Mouse (Mus musculus): ENCODE measurements around the gene Hypm. TPM values are rescaled to one million over a fixed set of nuclear protein-coding genes. Genes with fewer than 3 reads are reported as not detected.

The Hypm gene
- not detected in 2 replicates for polyA plus RNA-seq (2014; fragmentation: Nextera tagmentation; extraction: Ambion mirVana)

- H3K27ac ChIP-seq, result no peak within 1 kb of the TSS
- DNase-seq (ENCODE audit: low spot score), result no peak
- no peak within 1 kb of the TSS for H3K4me3 ChIP-seq (replicated peaks; ENCODE audit: low read length)
- no peak for ATAC-seq (ENCODE audit: low FRiP score)
- no peaks in the 10 kb centered on the region for H3K27me3 ChIP-seq (ENCODE audit: control insufficient read depth, insufficient read depth, low read length)
- H3K4me1 ChIP-seq (replicated peaks; ENCODE audit: control insufficient read depth, insufficient read depth, low read length), result no peaks in the 10 kb centered on the region
- H3K36me3 ChIP-seq (replicated peaks; ENCODE audit: control insufficient read depth, insufficient read depth), result no peaks in the 10 kb centered on the region
- H3K9ac ChIP-seq, result no peak within 1 kb of the TSS
- no peak within 1 kb of the TSS for H3K4me2 ChIP-seq (replicated peaks)
- no peaks in the 10 kb centered on the region for H3K9me3 ChIP-seq (ENCODE audit: control insufficient read depth, low read length)
- WGBS, result 84% methylated on average over 3 of the region's 3 CpGs
Measured at GRCm38 (mm10) chrX:9846628-9847027, at the start of gene Hypm. Gene Hypm (plus strand): TSS chrX:9846928.

GRCm38 (mm10) chrX:9810101-9810500, 36.6 kb upstream of the Hypm start:
- no peaks in the 10 kb centered on the region for H3K36me3 ChIP-seq (replicated peaks; ENCODE audit: control insufficient read depth, insufficient read depth)
- ATAC-seq (ENCODE audit: low FRiP score), result no peak
- H3K4me2 ChIP-seq (replicated peaks), result no peak overlapping the region
- no peak overlapping the region for H3K4me3 ChIP-seq (replicated peaks; ENCODE audit: low read length)
- no peaks in the 10 kb centered on the region for H3K9me3 ChIP-seq (ENCODE audit: control insufficient read depth, low read length)
- H3K4me1 ChIP-seq (replicated peaks; ENCODE audit: control insufficient read depth, insufficient read depth, low read length), result no peaks in the 10 kb centered on the region
- H3K9ac ChIP-seq, result no peak overlapping the region
- 94% methylated on average over 1 of the region's 1 CpGs for WGBS
- H3K27me3 ChIP-seq (ENCODE audit: control insufficient read depth, insufficient read depth, low read length), result no peaks in the 10 kb centered on the region
- no peak overlapping the region for H3K27ac ChIP-seq
- no peak for DNase-seq (ENCODE audit: low spot score)

GRCm38 (mm10) chrX:9812469-9812868, 34.3 kb upstream of the Hypm start:
- no peak overlapping the region for H3K9ac ChIP-seq
- H3K36me3 ChIP-seq (replicated peaks; ENCODE audit: control insufficient read depth, insufficient read depth), result no peaks in the 10 kb centered on the region
- no peaks in the 10 kb centered on the region for H3K27me3 ChIP-seq (ENCODE audit: control insufficient read depth, insufficient read depth, low read length)
- no peak for DNase-seq (ENCODE audit: low spot score)
- no peak overlapping the region for H3K4me3 ChIP-seq (replicated peaks; ENCODE audit: low read length)
- H3K27ac ChIP-seq, result no peak overlapping the region
- H3K4me2 ChIP-seq (replicated peaks), result no peak overlapping the region
- H3K9me3 ChIP-seq (ENCODE audit: control insufficient read depth, low read length), result no peaks in the 10 kb centered on the region
- no peak for ATAC-seq (ENCODE audit: low FRiP score)
- H3K4me1 ChIP-seq (replicated peaks; ENCODE audit: control insufficient read depth, insufficient read depth, low read length), result no peaks in the 10 kb centered on the region

- 60% methylated on average over 2 of the region's 2 CpGs for WGBS
- Histone ChIP-seq H3K27ac (no peak overlapping the region), H3K9ac (no peak overlapping the region), H3K36me3 (replicated peaks; ENCODE audit: control insufficient read depth, insufficient read depth) (no peaks in the 10 kb centered on the region), H3K9me3 (ENCODE audit: control insufficient read depth, low read length) (no peaks in the 10 kb centered on the region), H3K4me2 (replicated peaks) (no peak overlapping the region), H3K4me3 (replicated peaks; ENCODE audit: low read length) (no peak overlapping the region), H3K4me1 (replicated peaks; ENCODE audit: control insufficient read depth, insufficient read depth, low read length) (no peaks in the 10 kb centered on the region), H3K27me3 (ENCODE audit: control insufficient read depth, insufficient read depth, low read length) (no peaks in the 10 kb centered on the region)
- no peak for ATAC-seq (ENCODE audit: low FRiP score)
- no peak for DNase-seq (ENCODE audit: low spot score)
Measured at GRCm38 (mm10) chrX:9834779-9835178, 11.9 kb upstream of the Hypm start.

- ATAC-seq (ENCODE audit: low FRiP score) (no peak), DNase-seq (ENCODE audit: low spot score) (no peak)
- Histone ChIP-seq H3K4me2 (replicated peaks) (no peak within 1 kb of the TSS), H3K4me3 (replicated peaks; ENCODE audit: low read length) (no peak within 1 kb of the TSS), H3K27ac (no peak within 1 kb of the TSS), H3K36me3 (replicated peaks; ENCODE audit: control insufficient read depth, insufficient read depth) (no peaks in the 10 kb centered on the region), H3K9ac (no peak within 1 kb of the TSS), H3K9me3 (ENCODE audit: control insufficient read depth, low read length) (no peaks in the 10 kb centered on the region), H3K27me3 (ENCODE audit: control insufficient read depth, insufficient read depth, low read length) (no peaks in the 10 kb centered on the region), H3K4me1 (replicated peaks; ENCODE audit: control insufficient read depth, insufficient read depth, low read length) (no peaks in the 10 kb centered on the region)
- WGBS, result 29% methylated on average over 1 of the region's 1 CpGs
Measured at GRCm38 (mm10) chrX:9849403-9849802, 2.7 kb downstream of the Hypm start, which contains the start of gene H2al3. Gene H2al3 (plus strand): TSS chrX:9849703.

- Histone ChIP-seq H3K9ac (no peak overlapping the region), H3K36me3 (replicated peaks; ENCODE audit: control insufficient read depth, insufficient read depth) (no peaks in the 10 kb centered on the region), H3K4me2 (replicated peaks) (no peak overlapping the region), H3K27me3 (ENCODE audit: control insufficient read depth, insufficient read depth, low read length) (no peaks in the 10 kb centered on the region), H3K27ac (no peak overlapping the region), H3K4me3 (replicated peaks; ENCODE audit: low read length) (no peak overlapping the region), H3K4me1 (replicated peaks; ENCODE audit: control insufficient read depth, insufficient read depth, low read length) (no peaks in the 10 kb centered on the region), H3K9me3 (ENCODE audit: control insufficient read depth, low read length) (no peaks in the 10 kb centered on the region)
- no peak for ATAC-seq (ENCODE audit: low FRiP score)
- DNase-seq (ENCODE audit: low spot score), result no peak
- 88% methylated on average over 2 of the region's 2 CpGs for WGBS
Measured at GRCm38 (mm10) chrX:9861859-9862258, 15.1 kb downstream of the Hypm start.

GRCm38 (mm10) chrX:9875519-9875918, 28.8 kb downstream of the Hypm start:
- 85% methylated on average over 2 of the region's 2 CpGs for WGBS
- Histone ChIP-seq H3K27me3 (ENCODE audit: control insufficient read depth, insufficient read depth, low read length) (no peaks in the 10 kb centered on the region), H3K27ac (no peak overlapping the region), H3K4me3 (replicated peaks; ENCODE audit: low read length) (no peak overlapping the region), H3K4me1 (replicated peaks; ENCODE audit: control insufficient read depth, insufficient read depth, low read length) (no peaks in the 10 kb centered on the region), H3K9me3 (ENCODE audit: control insufficient read depth, low read length) (no peaks in the 10 kb centered on the region), H3K4me2 (replicated peaks) (no peak overlapping the region), H3K36me3 (replicated peaks; ENCODE audit: control insufficient read depth, insufficient read depth) (no peaks in the 10 kb centered on the region), H3K9ac (no peak overlapping the region)
- ATAC-seq (ENCODE audit: low FRiP score), result no peak
- no peak for DNase-seq (ENCODE audit: low spot score)

GRCm38 (mm10) chrX:9885322-9885721, 38.6 kb downstream of the Hypm start, which contains the start of gene Sytl5:
Gene Sytl5 (plus strand): TSS chrX:9885622.
- no peak within 1 kb of the TSS for H3K9ac ChIP-seq
- no peak for ATAC-seq (ENCODE audit: low FRiP score)

More at GRCm38 (mm10) chrX:9885322-9885721, 38.6 kb downstream of the Hypm start, which contains the start of gene Sytl5:
- Histone ChIP-seq H3K4me3 (replicated peaks; ENCODE audit: low read length) (no peak within 1 kb of the TSS), H3K27ac (no peak within 1 kb of the TSS), H3K4me2 (replicated peaks) (no peak within 1 kb of the TSS), H3K27me3 (ENCODE audit: control insufficient read depth, insufficient read depth, low read length) (no peaks in the 10 kb centered on the region), H3K9me3 (ENCODE audit: control insufficient read depth, low read length) (no peaks in the 10 kb centered on the region), H3K36me3 (replicated peaks; ENCODE audit: control insufficient read depth, insufficient read depth) (no peaks in the 10 kb centered on the region), H3K4me1 (replicated peaks; ENCODE audit: control insufficient read depth, insufficient read depth, low read length) (no peaks in the 10 kb centered on the region)
- DNase-seq (ENCODE audit: low spot score), result no peak
- WGBS, result 70% methylated on average over 2 of the region's 2 CpGs
